Mouse (Mus musculus) liver, postnatal 0 days (tissue): ENCODE data around the gene 4930402K13Rik. TPM values are rescaled to one million over a fixed set of nuclear protein-coding genes. Genes with fewer than 3 reads are reported as not detected.
"Not testable (repeated sequence)": the region's sequence is repeated elsewhere in the genome, so short reads cannot be mapped to it uniquely, and the experiment has no call there.

Source experiments
- ATAC-seq: fragments of 200-750 bp; cut with Nextera tagmentation; 2 replicates; pipeline ENCODE4 v1.8.0; 2017; ENCODE audit warnings: mild to moderate bottlenecking, moderate library complexity
- DNase-seq: peaks from one replicate; pipeline ENCODE4 v3.0.0-alpha.2; 2016
- H3K27ac ChIP-seq: fragments of 300-500 bp; sonication (generic); 2 replicates; pipeline ENCODE4 v1.5.1; 2014; ENCODE audit warnings: antibody characterized with exemption, moderate library complexity, mild to moderate bottlenecking, low read depth
- H3K27me3 ChIP-seq: fragments of 300-500 bp; sonication (generic); 2 replicates; pipeline ENCODE4 v1.6.1; 2014; ENCODE audit warnings: low read length, control low read depth, mixed read lengths; ENCODE audit not compliant: insufficient read depth
- H3K36me3 ChIP-seq: fragments of 300-500 bp; sonication (generic); replicated peaks from 2 replicates; pipeline ENCODE4 v1.6.1; 2014; ENCODE audit warnings: mild to moderate bottlenecking, control low read depth, low read length, moderate library complexity, mixed read lengths; ENCODE audit not compliant: insufficient read depth
- H3K4me1 ChIP-seq: fragments of 300-500 bp; sonication (generic); 2 replicates; pipeline ENCODE4 v1.6.1; 2014; ENCODE audit warnings: antibody characterized with exemption, mild to moderate bottlenecking, control low read depth; ENCODE audit not compliant: insufficient read depth
- H3K4me2 ChIP-seq: fragments of 300-500 bp; sonication (generic); 2 replicates; pipeline ENCODE4 v1.6.1; 2014; ENCODE audit warnings: low read depth, mild to moderate bottlenecking, low read length, moderate library complexity, mixed read lengths
- H3K4me3 ChIP-seq: fragments of 300-500 bp; sonication (generic); 2 replicates; pipeline ENCODE4 v1.5.1; 2014; ENCODE audit warnings: low read depth, low read length
- H3K9ac ChIP-seq: fragments of 300-500 bp; sonication (generic); replicated peaks from 2 replicates; pipeline ENCODE4 v1.6.1; 2014; ENCODE audit warnings: mild to moderate bottlenecking, moderate library complexity
- H3K9me3 ChIP-seq: fragments of 300-500 bp; sonication (generic); 2 replicates; pipeline ENCODE4 v1.6.1; 2016; ENCODE audit warnings: mild to moderate bottlenecking, control low read depth, low read length, mixed read lengths
- CTCF ChIP-seq: sonication (generic); IDR thresholded peaks from 2 replicates; pipeline ENCODE4 v1.5.1; 2016; ENCODE audit warnings: antibody characterized with exemption, low read depth
- EP300 ChIP-seq: IDR thresholded peaks from 2 replicates; pipeline ENCODE4 v1.6.1; 2016; ENCODE audit warnings: antibody characterized with exemption, low read depth, mild to moderate bottlenecking
- WGBS: fragments of 180-500 bp; shearing (Covaris S2); extraction: QIAGEN DNeasy Blood & Tissue Kit; methylation state at CpG from one replicate; pipeline ENCODE4 v1.1.7; 2014; ENCODE audit not compliant: insufficient replicate concordance; 5-methylcytosine and 5-hydroxymethylcytosine counted together
- polyA plus RNA-seq: library from polyadenylated mRNA; unstranded; fragments of >200 nt; fragmentation: Nextera tagmentation; extraction: Ambion mirVana; gene quantifications from 2 replicates; pipeline ENCODE4 v1.2.1, GENCODE M21; 2015

4930402K13Rik gene
- polyA plus RNA-seq = not detected in 2 replicates

- no peaks in the 10 kb centered on the region for H3K27me3 ChIP-seq
- ATAC-seq (no peak), DNase-seq (no peak)
- no peak within 1 kb of the TSS for H3K4me3 ChIP-seq
- whole genome bisulfite sequencing = 92% methylated on average over 6 of the region's 6 CpGs
- no peak within 1 kb of the TSS for H3K27ac ChIP-seq
- no peaks in the 10 kb centered on the region for H3K9me3 ChIP-seq
- TF ChIP-seq CTCF = no peak
- no peak for TF ChIP-seq EP300
- H3K36me3 ChIP-seq = no peaks in the 10 kb centered on the region
- no peaks in the 10 kb centered on the region for H3K4me1 ChIP-seq
- H3K4me2 ChIP-seq = no peak within 1 kb of the TSS
- H3K9ac ChIP-seq = no peak within 1 kb of the TSS
Observed at GRCm38 (mm10) chrX:9104262-9104661, at the start of gene 4930402K13Rik. 4930402K13Rik (plus strand) TSS chrX:9104562.

- not testable (repeated sequence) for H3K27ac ChIP-seq, H3K36me3 ChIP-seq, DNase-seq, ATAC-seq, H3K27me3 ChIP-seq, H3K9ac ChIP-seq, H3K4me1 ChIP-seq, H3K4me3 ChIP-seq, H3K9me3 ChIP-seq, H3K4me2 ChIP-seq
- peak; percentile 37 for TF ChIP-seq CTCF
- WGBS = 24% methylated on average over 6 of the region's 9 CpGs
Observed at GRCm38 (mm10) chrX:9060952-9061351, 43.4 kb upstream of the 4930402K13Rik start.

- Histone ChIP-seq H3K4me1 (no peaks in the 10 kb centered on the region), H3K36me3 (no peaks in the 10 kb centered on the region), H3K27ac (no peak overlapping the region), H3K27me3 (no peaks in the 10 kb centered on the region), H3K4me2 (no peak overlapping the region), H3K4me3 (no peak overlapping the region), H3K9me3 (no peaks in the 10 kb centered on the region), H3K9ac (no peak overlapping the region)
- TF ChIP-seq EP300 (no peak), CTCF (no peak)
- no peak for ATAC-seq
- no peak for DNase-seq
- 64% methylated on average over 4 of the region's 4 CpGs for WGBS
Observed at GRCm38 (mm10) chrX:9062101-9062500, 42.3 kb upstream of the 4930402K13Rik start.

- H3K9me3 ChIP-seq, H3K27ac ChIP-seq, ATAC-seq, H3K9ac ChIP-seq, H3K4me2 ChIP-seq, H3K4me3 ChIP-seq, DNase-seq, H3K36me3 ChIP-seq, H3K27me3 ChIP-seq, H3K4me1 ChIP-seq: not testable (repeated sequence)
- WGBS = 81% methylated on average over 11 of the region's 11 CpGs
Observed at GRCm38 (mm10) chrX:9062715-9063114, 41.6 kb upstream of the 4930402K13Rik start, which contains the start of gene Fthl17f. Fthl17f (plus strand) TSS chrX:9063015.

GRCm38 (mm10) chrX:9077699-9078098 lies 26.7 kb upstream of the 4930402K13Rik start:
- not testable (repeated sequence) for DNase-seq, ATAC-seq, H3K9me3 ChIP-seq, H3K9ac ChIP-seq, H3K27me3 ChIP-seq, H3K4me2 ChIP-seq, H3K36me3 ChIP-seq, H3K4me3 ChIP-seq, H3K4me1 ChIP-seq, H3K27ac ChIP-seq
- TF ChIP-seq CTCF = peak; percentile 54
- WGBS = 14% methylated on average over 7 of the region's 10 CpGs

GRCm38 (mm10) chrX:9095066-9095465 lies 9.3 kb upstream of the 4930402K13Rik start:
- DNase-seq, H3K36me3 ChIP-seq, H3K9ac ChIP-seq, H3K9me3 ChIP-seq, H3K4me3 ChIP-seq, H3K4me1 ChIP-seq, ATAC-seq, H3K4me2 ChIP-seq, H3K27ac ChIP-seq, H3K27me3 ChIP-seq: not testable (repeated sequence)

GRCm38 (mm10) chrX:9110381-9110780 lies 6.0 kb downstream of the 4930402K13Rik start:
- Histone ChIP-seq H3K4me1 (no peaks in the 10 kb centered on the region), H3K4me2 (no peak overlapping the region), H3K36me3 (no peaks in the 10 kb centered on the region), H3K9me3 (no peaks in the 10 kb centered on the region), H3K9ac (no peak overlapping the region), H3K4me3 (no peak overlapping the region), H3K27me3 (no peaks in the 10 kb centered on the region), H3K27ac (no peak overlapping the region)
- no peak for DNase-seq
- TF ChIP-seq CTCF (no peak), EP300 (no peak)
- no peak for ATAC-seq
- WGBS = 40% methylated on average over 2 of the region's 2 CpGs
